Mouse (Mus musculus): Measurements from ENCODE around the gene Cd244a.
A peak's percentile ranks its signal among the peaks of the same experiment; 100 is the strongest.

Gene Cd244a

GRCm38 (mm10) chr1:171558898-171559297 is at the start of gene Cd244a:
Gene Cd244a, plus strand, starts transcription at chr1:171559193.
- DNase-seq (ENCODE audit: low read depth, low spot score), result no peak

- DNase-seq (ENCODE audit: low read depth, low spot score), result no peak
Measured at GRCm38 (mm10) chr1:171513234-171513633, 45.8 kb upstream of the Cd244a start.

- DNase-seq (ENCODE audit: low read depth, low spot score), result no peak
Measured at GRCm38 (mm10) chr1:171513760-171514159, 45.2 kb upstream of the Cd244a start.

- no peak for DNase-seq (ENCODE audit: low read depth, low spot score)
Measured at GRCm38 (mm10) chr1:171515039-171515438, 44.0 kb upstream of the Cd244a start.

DNA sequence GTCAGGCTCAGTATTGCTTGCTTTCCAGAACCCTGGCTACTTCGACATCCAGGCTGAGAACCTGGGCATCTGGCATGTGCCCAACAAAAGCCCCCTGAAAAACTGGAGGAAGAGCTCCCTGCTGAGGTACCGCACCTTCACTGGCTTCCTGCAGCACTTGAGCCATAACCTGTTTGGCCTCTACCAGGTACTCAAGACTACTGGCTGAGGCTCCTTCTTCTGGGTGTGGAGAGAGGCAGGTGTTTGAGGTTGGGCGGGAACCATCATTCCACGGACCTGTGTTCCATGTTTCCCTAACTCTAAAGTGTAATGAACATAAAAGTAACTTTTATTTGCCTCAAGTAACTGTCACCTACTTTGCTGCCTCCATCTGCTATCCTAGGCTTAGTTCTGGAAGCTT is 43.4 kb upstream of the Cd244a start:
- no peak for DNase-seq (ENCODE audit: low read depth, low spot score)

GRCm38 (mm10) chr1:171531367-171531766 is 27.6 kb upstream of the Cd244a start:
- no peak for DNase-seq (ENCODE audit: low read depth, low spot score)

- DNase-seq (ENCODE audit: low read depth, low spot score), result peak; percentile 20
Measured at GRCm38 (mm10) chr1:171532830-171533229, 26.2 kb upstream of the Cd244a start.

GRCm38 (mm10) chr1:171534557-171534956 is 24.4 kb upstream of the Cd244a start:
- DNase-seq (ENCODE audit: low read depth, low spot score), result no peak

DNA sequence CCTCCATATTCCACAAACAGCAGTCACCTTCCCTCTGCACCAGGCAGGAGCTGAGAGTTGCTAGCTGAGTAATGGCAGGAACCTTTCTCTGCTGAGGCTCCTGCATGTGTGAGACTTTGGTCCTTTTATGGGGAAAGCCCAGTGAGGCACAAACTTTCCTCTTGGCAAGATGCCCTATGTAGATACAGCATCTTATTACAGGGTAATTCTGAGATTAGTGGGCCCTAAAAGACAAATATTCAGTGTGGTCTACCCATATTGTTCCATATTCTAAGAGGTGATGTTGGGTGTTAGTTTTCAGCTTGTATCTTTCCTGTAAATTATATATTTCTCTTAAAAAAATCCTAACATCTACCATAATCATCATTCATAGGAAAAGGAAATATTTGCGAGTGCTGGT is 23.8 kb upstream of the Cd244a start, which contains the start of gene Itln1:
Itln1 (minus strand) TSS at position 101 of the 400 bp plus-strand sequence.
- no peak for DNase-seq (ENCODE audit: low read depth, low spot score)

DNA sequence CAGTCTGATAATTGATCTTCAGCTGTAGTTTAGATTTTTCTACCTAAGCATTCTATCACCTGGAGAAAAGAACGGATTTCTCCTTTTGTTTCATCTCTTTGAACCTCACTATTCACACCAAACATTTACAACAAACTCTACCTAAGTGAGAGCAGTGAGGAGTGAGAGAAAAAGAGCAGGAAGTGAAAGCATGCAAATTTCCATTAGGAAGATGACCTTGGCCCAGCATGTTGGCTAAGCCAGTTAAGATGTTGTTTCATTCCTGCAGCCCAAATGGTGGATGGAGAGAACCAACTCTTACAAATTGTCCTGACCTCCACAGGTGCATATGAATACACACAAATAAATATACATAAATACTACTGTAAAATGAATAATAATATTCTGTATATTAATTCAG is 18.3 kb upstream of the Cd244a start:
- no peak for DNase-seq (ENCODE audit: low read depth, low spot score)

DNA sequence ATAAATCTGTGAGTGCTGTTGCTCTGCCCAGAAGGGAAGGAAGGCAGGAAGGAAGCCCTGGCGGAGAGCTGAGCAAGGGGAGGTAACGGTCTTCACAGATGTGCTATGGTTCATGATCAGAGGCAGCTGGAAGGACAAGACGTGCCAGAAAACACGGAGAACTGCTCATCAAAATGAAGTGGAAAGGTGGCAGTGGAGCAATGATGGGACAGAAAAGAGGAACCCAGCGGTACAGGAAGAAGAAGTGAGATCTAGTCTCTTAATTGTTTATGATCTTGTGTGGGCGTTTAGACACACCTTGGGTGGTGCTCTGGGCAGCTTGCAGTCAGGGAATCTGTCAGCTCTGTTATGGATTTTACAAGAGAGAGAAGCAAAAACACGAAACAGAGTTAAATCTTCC is 7.7 kb upstream of the Cd244a start:
- DNase-seq (ENCODE audit: low read depth, low spot score), result no peak

- DNase-seq (ENCODE audit: low read depth, low spot score), result no peak
Measured at GRCm38 (mm10) chr1:171552230-171552629, 6.8 kb upstream of the Cd244a start.

- no peak for DNase-seq (ENCODE audit: low read depth, low spot score)
Measured at GRCm38 (mm10) chr1:171553359-171554341, 5.3 kb upstream of the Cd244a start.

DNA sequence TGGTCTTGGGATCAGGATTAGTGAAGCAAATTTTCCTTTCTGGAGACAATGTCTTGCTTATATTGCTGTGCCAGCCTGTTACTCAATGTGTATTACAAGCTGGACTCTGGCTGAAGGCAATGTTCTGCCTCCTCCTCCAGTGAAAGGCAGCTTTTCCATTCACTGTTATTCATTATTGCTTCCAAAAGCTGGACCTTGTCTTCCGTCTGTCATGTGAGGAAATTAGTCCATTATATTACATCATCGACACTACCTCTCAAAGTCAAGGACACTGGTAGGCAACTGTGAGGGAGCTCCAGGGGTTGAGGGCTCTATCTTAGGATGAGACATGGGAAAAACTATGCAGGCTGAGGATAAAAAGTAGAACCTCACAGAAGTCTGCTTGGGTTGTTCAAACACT is 2.6 kb upstream of the Cd244a start:
- DNase-seq (ENCODE audit: low read depth, low spot score), result no peak

DNA sequence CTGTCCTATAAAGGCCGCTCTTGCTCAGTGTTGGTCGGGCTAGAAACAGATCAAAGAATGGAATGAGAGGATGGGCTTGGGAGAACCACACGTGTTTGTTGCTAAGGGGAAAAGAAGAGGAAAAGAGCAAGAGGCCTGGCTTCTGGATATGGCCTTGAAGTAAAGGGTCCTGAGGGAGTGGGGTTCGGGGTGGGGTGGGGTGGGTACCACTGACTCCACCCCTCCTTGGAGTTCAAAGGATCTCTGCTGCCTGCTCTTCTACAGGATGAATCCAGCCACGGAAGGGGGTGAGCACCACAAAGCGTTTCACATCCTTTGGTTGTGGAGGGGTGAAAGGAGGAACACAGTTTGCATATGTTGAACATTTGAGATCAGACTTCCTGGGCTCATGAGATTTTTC is 586 bp upstream of the Cd244a start:
- DNase-seq (ENCODE audit: low read depth, low spot score), result no peak

DNA sequence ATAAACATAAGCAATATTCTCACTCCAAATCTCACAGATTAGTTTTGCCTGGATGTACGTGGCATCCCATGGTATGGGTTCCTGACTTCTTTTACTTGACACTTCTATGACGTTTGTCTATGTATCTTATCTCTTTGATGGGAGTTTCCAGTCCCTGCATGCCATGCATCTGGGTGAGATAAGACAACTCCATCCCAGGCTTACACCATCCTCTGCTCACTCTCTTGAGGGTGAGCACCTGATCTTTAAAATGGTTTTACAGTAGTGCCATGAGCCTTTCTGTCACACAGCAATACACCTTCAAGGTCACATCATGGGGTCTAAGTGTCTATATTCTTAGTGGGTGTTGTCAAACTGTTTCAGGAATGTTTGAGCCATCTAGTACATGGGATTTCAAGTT is 1.3 kb downstream of the Cd244a start:
- no peak for DNase-seq (ENCODE audit: low read depth, low spot score)

GRCm38 (mm10) chr1:171561200-171561599 is 2.2 kb downstream of the Cd244a start:
- DNase-seq (ENCODE audit: low read depth, low spot score), result no peak

- DNase-seq (ENCODE audit: low read depth, low spot score), result no peak
Measured at GRCm38 (mm10) chr1:171561639-171562225, 2.7 kb downstream of the Cd244a start.

- DNase-seq (ENCODE audit: low read depth, low spot score), result no peak
Measured at GRCm38 (mm10) chr1:171563042-171563441, 4.0 kb downstream of the Cd244a start.

DNA sequence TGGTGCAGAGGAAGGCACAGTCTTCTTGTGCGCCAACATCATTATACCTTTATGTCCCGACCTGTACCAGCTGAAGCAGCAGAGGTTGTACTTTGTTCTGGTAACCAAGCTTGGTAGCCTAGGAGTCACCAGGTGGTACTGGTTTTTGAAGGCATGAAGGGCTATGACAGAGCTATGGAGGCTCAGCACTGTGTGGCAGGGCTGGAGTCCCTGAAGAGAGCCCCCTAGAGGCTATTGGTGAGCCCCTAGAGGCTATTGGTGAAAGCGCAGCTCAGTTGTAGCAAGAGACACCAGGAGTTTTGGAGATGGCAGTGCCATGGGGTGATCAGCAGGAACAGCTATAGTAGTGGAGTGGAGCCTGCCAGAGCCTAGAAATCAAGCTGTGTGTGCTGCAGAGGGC is 5.3 kb downstream of the Cd244a start:
- DNase-seq (ENCODE audit: low read depth, low spot score), result peak; percentile 7

GRCm38 (mm10) chr1:171565888-171566287 is 6.9 kb downstream of the Cd244a start:
- no peak for DNase-seq (ENCODE audit: low read depth, low spot score)

GRCm38 (mm10) chr1:171566777-171567176 is 7.8 kb downstream of the Cd244a start:
- DNase-seq (ENCODE audit: low read depth, low spot score), result peak; percentile 14

DNA sequence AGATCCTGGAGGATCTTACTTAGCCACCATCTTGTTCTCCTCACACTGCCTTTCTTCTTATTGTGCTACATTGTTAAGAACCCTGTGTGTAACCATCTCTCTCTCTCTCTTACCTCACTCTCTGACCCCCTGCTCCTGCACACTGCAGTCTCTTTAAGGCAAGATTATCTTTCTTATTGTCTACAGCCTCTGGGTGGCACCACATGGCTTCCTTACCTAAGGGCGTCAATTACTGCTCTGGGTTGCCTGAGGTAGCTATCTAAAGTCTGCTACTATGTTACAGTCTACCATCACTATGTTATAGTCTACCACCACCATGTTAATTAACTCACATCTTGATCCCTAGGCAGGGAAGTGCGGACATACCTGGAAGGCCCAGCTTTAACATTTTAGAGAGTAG is 9.4 kb downstream of the Cd244a start:
- DNase-seq (ENCODE audit: low read depth, low spot score), result no peak

Measured in WW6 (cell line).